Mouse (Mus musculus): Measurements from ENCODE around the gene Dclk2. TPM values are rescaled to one million over a fixed set of nuclear protein-coding genes. Genes with fewer than 3 reads are reported as not detected.

The Dclk2 gene
- polyA plus RNA-seq, 1 experiment from 2014 or later = 5.7 TPM

GRCm38 (mm10) chr3:86779704-86780103, 140.9 kb downstream of the Dclk2 start:
- ATAC-seq (ENCODE audit: insufficient number of reproducible peaks, insufficient read depth, low FRiP score, low TSS enrichment, low read depth) = no peak
- H3K4me2 ChIP-seq = no peak overlapping the region
- no peak overlapping the region for H3K9ac ChIP-seq (replicated peaks)
- no peak overlapping the region for H3K4me3 ChIP-seq (replicated peaks)
- WGBS = 75% methylated on average over 4 of the region's 4 CpGs
- no peak overlapping the region for H3K27ac ChIP-seq
- H3K4me1 ChIP-seq (replicated peaks) = peaks cover 24% of the 10 kb centered on the region
- peaks cover 46% of the 10 kb centered on the region for H3K36me3 ChIP-seq
- no peaks in the 10 kb centered on the region for H3K27me3 ChIP-seq
- H3K9me3 ChIP-seq = no peaks in the 10 kb centered on the region

- no peak for ATAC-seq (ENCODE audit: insufficient number of reproducible peaks, insufficient read depth, low FRiP score, low TSS enrichment, low read depth)
- H3K9me3 ChIP-seq = no peaks in the 10 kb centered on the region
- no peaks in the 10 kb centered on the region for H3K27me3 ChIP-seq
- no peak overlapping the region for H3K9ac ChIP-seq (replicated peaks)
- 0 out of 2 replicates have a peak overlapping the region, but pooled peaks have one; percentile 56 for H3K27ac ChIP-seq
- WGBS = 83% methylated on average over 6 of the region's 6 CpGs
- H3K4me1 ChIP-seq (replicated peaks) = peaks cover 25% of the 10 kb centered on the region
- peaks cover 31% of the 10 kb centered on the region for H3K36me3 ChIP-seq
- no peak overlapping the region for H3K4me2 ChIP-seq
- no peak overlapping the region for H3K4me3 ChIP-seq (replicated peaks)
These were observed 145.2 kb downstream of the Dclk2 start for GRCm38 (mm10) chr3:86775444-86775828.

- Histone ChIP-seq H3K27me3 (no peaks in the 10 kb centered on the region), H3K27ac (peak overlapping the region; percentile 56; the same call in 1 of the 2 replicates), H3K36me3 (peaks cover 24% of the 10 kb centered on the region), H3K4me2 (no peak overlapping the region), H3K4me3 (replicated peaks) (no peak overlapping the region), H3K4me1 (replicated peaks) (peaks cover 31% of the 10 kb centered on the region), H3K9me3 (no peaks in the 10 kb centered on the region), H3K9ac (replicated peaks) (no peak overlapping the region)
- 77% methylated on average over 13 of the region's 14 CpGs for WGBS
- no peak for ATAC-seq (ENCODE audit: insufficient number of reproducible peaks, insufficient read depth, low FRiP score, low TSS enrichment, low read depth)
These were observed 145.8 kb downstream of the Dclk2 start for GRCm38 (mm10) chr3:86774566-86775443.

- no peaks in the 10 kb centered on the region for H3K27me3 ChIP-seq
- no peak overlapping the region for H3K4me3 ChIP-seq (replicated peaks)
- H3K9me3 ChIP-seq = no peaks in the 10 kb centered on the region
- no peaks in the 10 kb centered on the region for H3K36me3 ChIP-seq
- H3K4me2 ChIP-seq = peak overlapping the region; percentile 43
- H3K4me1 ChIP-seq (replicated peaks) = peaks cover 29% of the 10 kb centered on the region
- H3K9ac ChIP-seq (replicated peaks) = no peak overlapping the region
- no peak for ATAC-seq (ENCODE audit: insufficient number of reproducible peaks, insufficient read depth, low FRiP score, low TSS enrichment, low read depth)
- H3K27ac ChIP-seq = peak overlapping the region; percentile 36
- 44% methylated on average over 6 of the region's 6 CpGs for WGBS
These were observed 151.7 kb downstream of the Dclk2 start for GRCm38 (mm10) chr3:86768969-86769368.

- no peaks in the 10 kb centered on the region for H3K9me3 ChIP-seq
- H3K4me1 ChIP-seq (replicated peaks) = peaks cover 29% of the 10 kb centered on the region
- H3K4me3 ChIP-seq (replicated peaks) = no peak overlapping the region
- H3K9ac ChIP-seq (replicated peaks) = no peak overlapping the region
- peak overlapping the region; percentile 43 for H3K4me2 ChIP-seq
- peak overlapping the region; percentile 36 for H3K27ac ChIP-seq
- no peaks in the 10 kb centered on the region for H3K27me3 ChIP-seq
- 8% methylated on average over 8 of the region's 8 CpGs for WGBS
- ATAC-seq (ENCODE audit: insufficient number of reproducible peaks, insufficient read depth, low FRiP score, low TSS enrichment, low read depth) = peak; percentile 70; the same call in 1 of the 2 replicates
- 0 out of 2 replicates have a peak, but pooled peaks cover 4% of the 10 kb centered on the region for H3K36me3 ChIP-seq
These were observed 152.1 kb downstream of the Dclk2 start for GRCm38 (mm10) chr3:86768553-86768952.

- Histone ChIP-seq H3K9ac (replicated peaks) (no peak overlapping the region), H3K4me2 (no peak overlapping the region), H3K4me3 (replicated peaks) (no peak overlapping the region), H3K9me3 (no peaks in the 10 kb centered on the region), H3K27ac (peak overlapping the region; percentile 87), H3K27me3 (no peaks in the 10 kb centered on the region), H3K36me3 (0 out of 2 replicates have a peak, but pooled peaks cover 4% of the 10 kb centered on the region), H3K4me1 (replicated peaks) (peaks cover 16% of the 10 kb centered on the region)
- WGBS = 35% methylated on average over 4 of the region's 4 CpGs
- ATAC-seq (ENCODE audit: insufficient number of reproducible peaks, insufficient read depth, low FRiP score, low TSS enrichment, low read depth) = 0 out of 2 replicates have a peak, but pooled peaks have one; percentile 34
These were observed 158.2 kb downstream of the Dclk2 start for GRCm38 (mm10) chr3:86762456-86762855.

- no peaks in the 10 kb centered on the region for H3K9me3 ChIP-seq
- H3K27me3 ChIP-seq = no peaks in the 10 kb centered on the region
- H3K4me1 ChIP-seq (replicated peaks) = peaks cover 19% of the 10 kb centered on the region
- H3K27ac ChIP-seq = peak overlapping the region; percentile 87
- no peak overlapping the region for H3K9ac ChIP-seq (replicated peaks)
- ATAC-seq (ENCODE audit: insufficient number of reproducible peaks, insufficient read depth, low FRiP score, low TSS enrichment, low read depth) = peak; percentile 33; the same call in 1 of the 2 replicates
- no peak overlapping the region for H3K4me2 ChIP-seq
- 0 out of 2 replicates have a peak, but pooled peaks cover 4% of the 10 kb centered on the region for H3K36me3 ChIP-seq
- WGBS = 74% methylated on average over 6 of the region's 6 CpGs
- H3K4me3 ChIP-seq (replicated peaks) = no peak overlapping the region
These were observed 158.6 kb downstream of the Dclk2 start for GRCm38 (mm10) chr3:86762036-86762415.

- peak; percentile 11; the same call in 1 of the 2 replicates for ATAC-seq (ENCODE audit: insufficient number of reproducible peaks, insufficient read depth, low FRiP score, low TSS enrichment, low read depth)
- Histone ChIP-seq H3K4me2 (peak overlapping the region; percentile 16; the same call in 1 of the 2 replicates), H3K27ac (peak overlapping the region; percentile 87)
These were observed 159.3 kb downstream of the Dclk2 start for GRCm38 (mm10) chr3:86761095-86762035.

GRCm38 (mm10) chr3:86760474-86760873, 160.2 kb downstream of the Dclk2 start:
- peaks cover 21% of the 10 kb centered on the region for H3K4me1 ChIP-seq (replicated peaks)
- H3K9me3 ChIP-seq = no peaks in the 10 kb centered on the region
- peak overlapping the region; percentile 28 for H3K4me2 ChIP-seq
- H3K9ac ChIP-seq (replicated peaks) = 0 out of 2 replicates have a peak overlapping the region, but pooled peaks have one; percentile 23
- H3K4me3 ChIP-seq (replicated peaks) = no peak overlapping the region
- H3K27ac ChIP-seq = peak overlapping the region; percentile 81
- no peaks in the 10 kb centered on the region for H3K27me3 ChIP-seq
- H3K36me3 ChIP-seq = 0 out of 2 replicates have a peak, but pooled peaks cover 4% of the 10 kb centered on the region
- 43% methylated on average over 7 of the region's 7 CpGs for WGBS
- ATAC-seq (ENCODE audit: insufficient number of reproducible peaks, insufficient read depth, low FRiP score, low TSS enrichment, low read depth) = no peak

More at GRCm38 (mm10) chr3:86761095-86762035, 159.3 kb downstream of the Dclk2 start:
- H3K4me1 ChIP-seq (replicated peaks) = peaks cover 20% of the 10 kb centered on the region
- H3K27me3 ChIP-seq = no peaks in the 10 kb centered on the region
- WGBS = 21% methylated on average over 9 of the region's 9 CpGs
- H3K9ac ChIP-seq (replicated peaks) = no peak overlapping the region
- no peaks in the 10 kb centered on the region for H3K9me3 ChIP-seq
- 0 out of 2 replicates have a peak, but pooled peaks cover 4% of the 10 kb centered on the region for H3K36me3 ChIP-seq
- no peak overlapping the region for H3K4me3 ChIP-seq (replicated peaks)

GRCm38 (mm10) chr3:86759834-86760233, 160.8 kb downstream of the Dclk2 start:
- Histone ChIP-seq H3K9ac (replicated peaks) (peak overlapping the region; percentile 38; the same call in 1 of the 2 replicates), H3K36me3 (0 out of 2 replicates have a peak, but pooled peaks cover 4% of the 10 kb centered on the region), H3K27me3 (no peaks in the 10 kb centered on the region), H3K4me1 (replicated peaks) (peaks cover 26% of the 10 kb centered on the region), H3K27ac (peak overlapping the region; percentile 78), H3K4me3 (replicated peaks) (no peak overlapping the region), H3K4me2 (peak overlapping the region; percentile 39), H3K9me3 (no peaks in the 10 kb centered on the region)
- WGBS = 38% methylated on average over 8 of the region's 8 CpGs
- ATAC-seq (ENCODE audit: insufficient number of reproducible peaks, insufficient read depth, low FRiP score, low TSS enrichment, low read depth) = no peak

All from limb, embryonic 12.5 days (tissue).